Mouse (Mus musculus): Measurements from ENCODE around the gene Kif5a.

The Kif5a gene

GRCm38 (mm10) chr10:127290307-127290929, 27.3 kb upstream of the Kif5a start:
- in situ Hi-C loops (cut with MboI, MseI), result loop anchor here in 1 of 2 experiments (10.0 kb wide), 1 partner anchor 1234 kb away; the partner anchor contains the start of gene Esyt1

GRCm38 (mm10) chr10:127289573-127290191, 26.5 kb upstream of the Kif5a start:
- in situ Hi-C loops (cut with MboI, MseI), result loop anchor here in 1 of 2 experiments (10.0 kb wide), 1 partner anchor 1235 kb away; the partner anchor contains the start of gene Esyt1

- in situ Hi-C loops (cut with MboI, MseI), result no loop called here
These were observed 25.8 kb upstream of the Kif5a start, which contains the start of gene Mbd6 for GRCm38 (mm10) chr10:127288800-127289572. Gene Mbd6, minus strand, starts transcription at chr10:127289018.

GRCm38 (mm10) chr10:127288328-127288799, 25.2 kb upstream of the Kif5a start:
- in situ Hi-C loops (cut with MboI, MseI), result no loop called here

- in situ Hi-C loops (cut with MboI, MseI), result no loop called here
These were observed 24.8 kb upstream of the Kif5a start for GRCm38 (mm10) chr10:127287936-127288293.

- in situ Hi-C loops (cut with MboI, MseI), result no loop called here
These were observed 24.3 kb upstream of the Kif5a start for GRCm38 (mm10) chr10:127287271-127287935.

GRCm38 (mm10) chr10:127286730-127287129, 23.6 kb upstream of the Kif5a start:
- in situ Hi-C loops (cut with MboI, MseI), result no loop called here

GRCm38 (mm10) chr10:127286194-127286593, 23.0 kb upstream of the Kif5a start:
- in situ Hi-C loops (cut with MboI, MseI), result no loop called here

GRCm38 (mm10) chr10:127285644-127286043, 22.5 kb upstream of the Kif5a start:
- in situ Hi-C loops (cut with MboI, MseI), result no loop called here

- in situ Hi-C loops (cut with MboI, MseI), result no loop called here
These were observed 21.8 kb upstream of the Kif5a start for GRCm38 (mm10) chr10:127284724-127285500.

- in situ Hi-C loops (cut with MboI, MseI), result no loop called here
These were observed 21.0 kb upstream of the Kif5a start for GRCm38 (mm10) chr10:127284105-127284622.

- in situ Hi-C loops (cut with MboI, MseI), result no loop called here
These were observed 19.6 kb upstream of the Kif5a start for GRCm38 (mm10) chr10:127282620-127283215.

- in situ Hi-C loops (cut with MboI, MseI), result no loop called here
These were observed 18.2 kb upstream of the Kif5a start for GRCm38 (mm10) chr10:127281316-127281715.

- in situ Hi-C loops (cut with MboI, MseI), result no loop called here
These were observed 16.6 kb upstream of the Kif5a start for GRCm38 (mm10) chr10:127279730-127280129.

GRCm38 (mm10) chr10:127274261-127275022, 11.3 kb upstream of the Kif5a start:
- in situ Hi-C loops (cut with MboI, MseI), result no loop called here

- in situ Hi-C loops (cut with MboI, MseI), result no loop called here
These were observed 9.2 kb upstream of the Kif5a start for GRCm38 (mm10) chr10:127272371-127272770.

- in situ Hi-C loops (cut with MboI, MseI), result no loop called here
These were observed 6.7 kb upstream of the Kif5a start for GRCm38 (mm10) chr10:127269884-127270283.

- in situ Hi-C loops (cut with MboI, MseI), result no loop called here
These were observed 5.9 kb upstream of the Kif5a start for GRCm38 (mm10) chr10:127269036-127269435.

GRCm38 (mm10) chr10:127268401-127268800, 5.3 kb upstream of the Kif5a start:
- in situ Hi-C loops (cut with MboI, MseI), result no loop called here

- in situ Hi-C loops (cut with MboI, MseI), result no loop called here
These were observed 4.2 kb upstream of the Kif5a start for GRCm38 (mm10) chr10:127267318-127267717.

Data from T-helper 17 cell (primary cell).